Mouse (Mus musculus): ENCODE measurements around the gene Mccc2. TPM values are rescaled to one million over a fixed set of nuclear protein-coding genes. Genes with fewer than 3 reads are reported as not detected.

The Mccc2 gene
- polyA plus RNA-seq, 1 experiment: 15.8 TPM

- Histone ChIP-seq H3K27ac (ENCODE audit: insufficient read depth, low read length) (no peak overlapping the region), H3K4me1 (ENCODE audit: control insufficient read depth, insufficient read depth, low read length) (no peaks in the 10 kb centered on the region), H3K4me3 (ENCODE audit: insufficient read depth, low read length) (no peak overlapping the region)
- no peak for TF ChIP-seq POLR2A (IDR thresholded peaks at IDR 0.05; ENCODE audit: low read depth, low read length)
- TF ChIP-seq CTCF (IDR thresholded peaks at IDR 0.05; ENCODE audit: borderline replicate concordance, insufficient read depth, low read length): no peak
These were observed 114.9 kb downstream of the Mccc2 start for GRCm38 (mm10) chr13:99900557-99900892.

GRCm38 (mm10) chr13:99899670-99900556 is 115.5 kb downstream of the Mccc2 start:
- TF ChIP-seq POLR2A (IDR thresholded peaks at IDR 0.05; ENCODE audit: low read depth, low read length) (no peak), CTCF (IDR thresholded peaks at IDR 0.05; ENCODE audit: borderline replicate concordance, insufficient read depth, low read length) (no peak)
- H3K4me3 ChIP-seq (ENCODE audit: insufficient read depth, low read length): no peak overlapping the region
- no peaks in the 10 kb centered on the region for H3K4me1 ChIP-seq (ENCODE audit: control insufficient read depth, insufficient read depth, low read length)
- H3K27ac ChIP-seq (ENCODE audit: insufficient read depth, low read length): no peak overlapping the region

GRCm38 (mm10) chr13:99898816-99899215 is 116.6 kb downstream of the Mccc2 start:
- Histone ChIP-seq H3K27ac (ENCODE audit: insufficient read depth, low read length) (no peak overlapping the region), H3K4me1 (ENCODE audit: control insufficient read depth, insufficient read depth, low read length) (no peaks in the 10 kb centered on the region), H3K4me3 (ENCODE audit: insufficient read depth, low read length) (no peak overlapping the region)
- TF ChIP-seq POLR2A (IDR thresholded peaks at IDR 0.05; ENCODE audit: low read depth, low read length) (no peak), CTCF (IDR thresholded peaks at IDR 0.05; ENCODE audit: borderline replicate concordance, insufficient read depth, low read length) (no peak)

Other genes starting within 250 kb of the Mccc2 start
- not detected in 2 replicates for gene Cartpt, start 114.5 kb downstream of the Mccc2 start, polyA plus RNA-seq (2011; ENCODE audit: insufficient read length, low read depth, missing spikeins)
- 27.0 and 27.2 TPM in 2 replicates for gene Bdp1, start 88.4 kb upstream of the Mccc2 start, polyA plus RNA-seq (2011; ENCODE audit: insufficient read length, low read depth, missing spikeins)
- 69.0 and 76.3 TPM in 2 replicates for gene Serf1, start 92.4 kb upstream of the Mccc2 start, polyA plus RNA-seq (2011; ENCODE audit: insufficient read length, low read depth, missing spikeins)
- gene Smn1, start 109.2 kb upstream of the Mccc2 start, polyA plus RNA-seq (2011; ENCODE audit: insufficient read length, low read depth, missing spikeins): 50.1 and 79.5 TPM in 2 replicates
- gene Naip2, start 186.5 kb upstream of the Mccc2 start, polyA plus RNA-seq (2011; ENCODE audit: insufficient read length, low read depth, missing spikeins): 0.28 TPM in 1 of 2 replicates, not detected in the other
- gene Naip5, start 230.7 kb upstream of the Mccc2 start, polyA plus RNA-seq (2011; ENCODE audit: insufficient read length, low read depth, missing spikeins): not detected in 2 replicates